Mouse (Mus musculus) kidney, postnatal 25 days (tissue): ENCODE measurements around the gene Cyp2b9.
A peak's percentile ranks its signal among the peaks of the same experiment; 100 is the strongest.
"Not testable (repeated sequence)": the region's sequence is repeated elsewhere in the genome, so short reads cannot be mapped to it uniquely, and the experiment has no call there.

Experiments
- DNase-seq, 2 experiments: peaks; one replicate each; pipeline ENCODE4 v3.0.0; 2021; ENCODE audit warnings: mixed read lengths in 2 of 2

Cyp2b9 gene

DNA sequence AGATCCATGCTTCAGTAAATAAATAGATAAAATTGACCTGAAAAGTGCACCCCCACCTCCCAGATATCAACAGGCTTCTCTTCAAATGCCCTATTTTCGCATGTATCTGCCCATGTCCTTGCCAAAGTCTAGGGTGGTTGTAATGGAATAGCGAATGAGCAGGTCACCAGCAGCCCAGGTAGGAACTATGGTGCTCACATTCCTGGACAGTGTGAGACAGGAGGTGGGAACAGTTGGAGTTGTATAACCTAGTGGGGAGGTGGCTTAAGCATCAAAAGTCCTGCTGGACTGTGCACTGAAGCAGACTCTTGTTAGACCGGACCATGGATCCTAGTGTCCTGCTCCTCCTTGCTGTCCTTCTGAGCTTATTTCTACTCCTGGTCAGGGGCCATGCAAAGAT is at the start of gene Cyp2b9:
Gene Cyp2b9, plus strand, starts transcription at position 301 of the 400 bp plus-strand sequence.
- not testable (repeated sequence) for DNase-seq

DNA sequence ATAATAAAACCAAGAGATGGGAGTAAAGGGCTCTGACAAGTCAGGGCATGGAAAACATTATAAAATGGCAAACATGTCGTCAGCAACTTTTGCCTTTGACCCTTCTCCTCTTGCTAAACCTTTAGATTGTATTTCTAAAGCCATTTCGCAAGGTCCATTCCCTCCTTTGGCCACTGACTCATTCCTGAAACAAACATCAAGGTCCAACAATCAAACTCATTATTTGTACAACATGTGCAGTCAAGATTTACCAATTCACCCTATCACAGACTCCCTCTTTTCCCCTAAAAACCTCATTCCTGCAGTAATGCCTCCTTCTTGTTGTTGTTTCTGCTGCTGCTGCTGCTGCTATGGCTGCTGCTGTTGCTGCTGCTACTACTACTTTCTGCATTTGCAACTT is 33.6 kb upstream of the Cyp2b9 start:
- DNase-seq: not testable (repeated sequence)

DNA sequence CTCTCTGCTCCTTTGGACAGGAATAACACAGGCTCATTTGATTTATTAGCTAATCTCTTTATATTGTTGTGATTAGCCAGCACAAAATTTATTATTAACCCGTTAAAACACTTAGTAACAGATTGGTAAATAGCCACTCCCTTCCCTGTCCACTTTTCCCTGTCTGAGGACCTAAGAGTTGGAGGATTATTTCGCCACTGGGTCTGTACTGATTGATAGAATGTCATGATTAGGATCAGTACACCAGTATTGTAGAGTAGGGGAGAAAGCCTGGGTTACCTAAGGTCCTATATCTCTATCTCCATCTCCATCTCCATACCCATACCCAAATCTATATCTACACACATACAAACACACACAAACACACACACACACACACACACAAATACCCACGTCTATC is 29.6 kb upstream of the Cyp2b9 start:
- not testable (repeated sequence) for DNase-seq

DNA sequence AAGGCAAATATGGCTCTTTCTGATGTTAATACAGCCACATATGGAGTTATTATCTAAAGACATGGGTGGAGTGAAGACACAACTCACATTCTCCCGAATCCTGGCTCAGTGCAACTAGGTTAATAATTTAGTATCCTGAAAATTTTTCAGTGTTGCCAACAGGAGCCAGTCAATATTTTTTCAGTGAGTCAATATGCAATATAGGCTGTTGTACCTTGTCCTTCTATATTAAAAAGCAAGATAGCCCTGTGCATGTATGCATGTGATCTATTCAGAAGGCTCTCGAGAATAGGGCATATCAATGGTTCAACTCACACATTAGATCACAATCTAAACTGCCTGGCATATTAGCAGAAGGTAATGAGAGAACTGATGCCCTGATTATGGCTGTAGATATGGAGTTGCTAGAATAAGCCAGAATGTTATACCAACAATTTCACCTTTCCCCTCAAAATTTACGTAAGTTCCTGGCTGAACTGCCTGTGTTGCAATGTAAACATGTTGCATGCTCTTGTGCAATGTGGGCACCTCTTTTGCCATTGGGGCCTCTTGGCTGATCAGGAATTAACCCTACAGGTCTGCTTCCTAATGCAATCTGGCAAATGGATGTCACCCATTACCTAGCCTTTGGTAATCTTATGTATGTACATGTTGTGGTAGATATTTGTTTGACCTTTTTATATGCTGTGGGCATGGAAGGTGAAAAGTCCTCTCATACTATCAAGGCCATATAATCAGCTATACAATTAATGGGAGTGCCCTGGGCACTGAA is 4.3 kb upstream of the Cyp2b9 start:
- not testable (repeated sequence) for DNase-seq

DNA sequence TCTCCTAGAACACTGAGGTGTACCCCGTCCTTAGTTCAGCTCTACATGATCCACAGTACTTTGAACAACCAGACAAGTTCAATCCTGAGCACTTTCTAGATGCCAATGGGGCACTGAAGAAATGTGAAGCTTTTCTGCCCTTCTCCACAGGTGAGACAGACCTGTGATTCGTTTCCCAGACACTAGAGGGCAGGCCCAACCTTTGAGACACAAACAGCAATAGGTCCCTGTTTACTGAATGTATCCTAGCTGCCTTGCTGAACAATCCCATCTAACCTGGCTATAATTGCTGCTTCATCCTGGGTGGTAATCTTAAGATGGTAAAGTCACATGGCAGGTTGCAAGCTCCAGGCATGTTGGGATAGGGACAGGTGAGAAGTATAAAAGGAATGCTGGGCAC is 27.9 kb downstream of the Cyp2b9 start:
- peak in 1 of 2 experiments; percentile 4 for DNase-seq

DNA sequence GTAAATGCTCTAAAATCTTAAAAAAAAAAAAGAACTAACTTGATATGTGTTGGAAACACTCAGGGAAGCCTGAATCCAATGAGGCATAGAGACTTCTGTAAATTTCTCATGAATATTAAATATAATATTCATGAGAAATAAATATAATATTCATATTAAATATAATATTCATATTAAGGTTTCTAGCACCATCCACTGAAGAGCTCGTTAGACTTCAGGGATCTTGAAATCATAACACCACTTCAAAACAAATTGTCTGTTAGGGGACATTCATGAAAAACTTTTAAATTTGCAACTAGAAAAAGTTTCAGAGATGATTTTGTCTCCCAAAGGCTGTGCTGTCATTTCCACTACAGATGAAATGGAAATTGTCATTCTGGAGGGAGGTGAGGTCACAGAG is 86.8 kb downstream of the Cyp2b9 start, which contains the start of gene Vmn1r184:
Gene Vmn1r184, plus strand, starts transcription at position 301 of the 400 bp plus-strand sequence.
- DNase-seq: not testable (repeated sequence)
